Mouse (Mus musculus) T-helper 1 cell (primary cell): ENCODE measurements around the gene Snx29.

Experiments used
- in situ Hi-C: fragments of 300-600 bp; cut with MboI, MseI; formaldehyde crosslinking; loops from one replicate; pipeline ENCODE4 v1.15.1; 2025; ENCODE audit warnings: high pct_unique_total_duplicates

Gene Snx29

DNA sequence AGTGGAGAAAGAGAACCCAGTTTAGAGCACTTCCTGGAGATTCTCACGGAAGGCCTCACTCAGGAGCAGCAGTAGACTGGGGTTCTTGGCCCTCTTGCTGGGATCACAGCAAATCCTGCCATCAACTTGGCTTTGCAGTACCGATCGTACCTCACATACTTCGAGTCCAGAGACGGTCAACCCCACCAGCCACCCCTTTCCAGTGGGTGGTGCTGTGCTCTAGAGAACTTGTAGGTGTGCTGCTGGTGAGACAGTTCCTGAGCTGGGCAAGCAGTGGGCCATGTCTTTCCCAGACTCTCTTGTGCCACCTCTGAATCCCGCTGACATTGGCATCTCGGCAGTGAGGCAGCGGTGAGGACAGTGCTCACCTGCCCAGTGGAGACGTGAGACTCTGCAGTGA is 404.6 kb downstream of the Snx29 start:
- in situ Hi-C loops: no loop called here

DNA sequence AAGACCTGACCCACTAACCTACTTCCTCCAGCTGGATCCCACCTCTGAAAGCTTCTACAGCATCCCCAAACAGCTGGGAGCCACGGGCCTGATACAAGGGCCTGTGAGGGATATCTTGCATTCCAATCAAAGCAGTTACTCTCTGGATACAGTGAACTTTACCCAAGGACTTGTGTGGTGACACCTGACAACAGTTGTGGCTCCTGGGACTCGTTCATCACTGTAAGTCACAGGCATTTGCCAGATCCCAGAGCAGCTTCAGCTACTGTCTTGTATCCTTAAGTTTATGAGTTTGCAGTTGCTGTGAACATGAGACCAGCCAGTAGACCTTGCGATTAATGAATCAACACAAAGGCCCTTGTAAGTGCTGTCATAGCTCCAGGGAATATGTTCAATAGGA is 405.4 kb downstream of the Snx29 start:
- in situ Hi-C loops: no loop called here

DNA sequence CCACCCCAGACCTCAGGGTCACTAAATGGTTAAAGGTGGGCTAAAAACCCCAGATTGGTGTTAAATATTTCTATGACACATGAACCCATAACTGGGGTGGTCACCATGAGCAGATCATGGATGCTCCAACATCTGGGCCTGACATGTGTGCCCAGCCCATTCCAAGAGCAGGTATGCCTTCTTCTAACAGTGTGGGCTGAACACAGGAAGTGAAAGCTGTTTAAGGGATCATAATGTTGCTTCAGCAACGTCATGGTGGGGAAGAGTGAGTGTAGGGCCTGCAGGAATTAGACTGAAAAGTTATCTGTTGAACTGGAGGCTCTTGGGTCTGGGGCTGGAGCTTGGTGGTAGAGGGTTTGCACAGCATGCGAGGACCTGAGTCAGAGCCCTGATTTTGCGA is 405.9 kb downstream of the Snx29 start:
- in situ Hi-C loops: no loop called here

DNA sequence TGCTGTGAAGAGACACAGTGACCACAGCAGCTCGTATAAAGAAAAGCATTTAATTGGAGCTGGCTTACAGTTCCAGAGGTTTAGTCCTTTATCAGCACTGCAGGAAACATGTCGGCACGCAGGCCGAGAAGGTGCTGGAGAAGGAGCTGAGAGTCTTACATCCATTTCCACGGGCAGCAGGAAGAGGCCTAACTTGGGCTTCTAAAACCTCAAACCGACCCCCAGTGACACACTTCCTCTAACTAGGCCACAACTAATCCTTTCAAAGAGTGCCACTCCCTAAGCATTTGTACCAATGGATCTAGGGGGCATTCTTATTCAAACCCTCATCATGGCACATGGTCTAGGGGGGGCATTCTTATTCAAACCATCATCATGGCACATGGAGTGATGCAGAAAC is 406.4 kb downstream of the Snx29 start:
- in situ Hi-C loops: no loop called here

DNA sequence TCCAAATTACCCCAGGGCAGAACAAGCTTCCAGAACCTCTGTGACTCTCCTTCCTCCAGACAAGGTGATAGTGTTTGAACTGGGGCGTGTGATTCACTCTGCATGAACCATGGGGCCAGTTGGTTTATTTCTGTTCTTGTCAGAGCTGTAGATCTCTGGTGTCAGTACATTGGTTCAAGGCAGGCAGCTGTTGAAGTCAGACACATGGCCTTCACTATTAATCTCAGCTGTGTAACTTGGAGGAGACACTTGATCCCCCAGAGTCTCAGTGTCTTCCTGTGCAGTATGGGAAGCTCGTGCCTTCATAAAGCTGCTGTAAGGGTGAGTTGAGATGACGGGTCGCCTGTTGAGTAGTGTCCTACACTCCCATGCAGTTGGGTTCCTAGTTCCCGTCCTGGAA is 407.1 kb downstream of the Snx29 start:
- in situ Hi-C loops: no loop called here

DNA sequence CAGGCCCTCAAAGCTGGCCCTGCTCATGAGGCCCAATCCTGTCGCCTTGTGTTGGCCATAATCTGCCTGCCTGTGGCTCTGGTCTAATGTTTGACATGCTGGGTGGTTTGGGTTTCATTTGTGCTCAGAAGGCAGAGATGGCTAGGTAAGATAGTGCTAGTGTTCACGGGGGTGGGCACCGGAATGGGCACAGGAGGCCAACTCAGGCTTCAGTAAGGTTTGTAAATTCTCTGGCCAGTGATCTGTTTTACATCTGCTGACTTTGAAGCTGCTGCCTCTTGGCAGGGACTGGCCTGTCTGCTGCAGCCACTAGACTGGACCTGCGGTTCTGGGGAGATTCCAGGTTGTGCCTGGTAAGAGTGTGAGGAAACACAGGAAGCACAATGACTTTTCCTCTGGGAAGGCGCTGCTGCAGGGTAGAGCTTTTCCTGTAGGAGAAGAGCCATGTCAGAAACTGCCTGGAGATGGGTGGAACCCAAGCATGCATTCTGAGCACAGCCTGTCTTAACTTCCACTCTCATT is 408.4 kb downstream of the Snx29 start:
- in situ Hi-C loops: no loop called here

DNA sequence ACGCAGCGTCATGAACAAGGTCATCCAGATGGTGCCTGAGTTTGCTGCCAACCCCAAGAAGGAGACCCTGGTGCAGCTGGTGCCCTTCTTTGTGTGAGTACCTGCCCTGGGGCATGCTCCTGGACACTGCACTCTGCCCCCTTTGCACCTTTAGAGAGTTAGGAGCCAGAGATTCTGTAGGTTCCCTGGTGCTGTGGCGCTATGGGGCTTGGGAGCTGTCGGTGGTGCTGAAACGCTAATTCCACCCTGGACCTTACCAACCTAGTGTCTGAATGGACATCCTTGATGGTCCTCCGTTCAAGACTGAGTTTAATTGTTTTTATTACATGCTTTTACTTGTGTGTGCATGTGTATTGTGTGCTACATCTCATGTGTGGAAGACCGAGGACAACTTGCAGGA is 415.6 kb downstream of the Snx29 start:
- in situ Hi-C loops: no loop called here

DNA sequence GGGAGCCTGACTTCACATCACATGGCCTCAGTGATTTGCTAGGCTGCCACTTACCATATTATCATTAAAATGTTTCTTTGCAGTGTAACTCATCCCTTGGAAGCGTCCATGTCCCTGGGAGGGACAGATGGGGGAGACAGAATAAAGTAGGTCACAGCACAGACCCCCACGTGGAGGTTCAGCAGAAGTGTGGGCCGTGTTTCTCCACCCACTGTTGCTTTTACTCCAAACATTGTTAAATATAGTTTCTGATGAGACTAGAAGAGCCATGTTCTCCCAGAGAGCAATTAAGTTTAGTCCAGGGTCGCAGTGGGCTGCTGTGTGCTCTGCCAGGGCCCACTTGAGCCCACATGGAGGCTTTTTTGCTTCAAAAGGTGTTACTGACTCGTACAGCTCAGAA is 419.2 kb downstream of the Snx29 start:
- in situ Hi-C loops: no loop called here

DNA sequence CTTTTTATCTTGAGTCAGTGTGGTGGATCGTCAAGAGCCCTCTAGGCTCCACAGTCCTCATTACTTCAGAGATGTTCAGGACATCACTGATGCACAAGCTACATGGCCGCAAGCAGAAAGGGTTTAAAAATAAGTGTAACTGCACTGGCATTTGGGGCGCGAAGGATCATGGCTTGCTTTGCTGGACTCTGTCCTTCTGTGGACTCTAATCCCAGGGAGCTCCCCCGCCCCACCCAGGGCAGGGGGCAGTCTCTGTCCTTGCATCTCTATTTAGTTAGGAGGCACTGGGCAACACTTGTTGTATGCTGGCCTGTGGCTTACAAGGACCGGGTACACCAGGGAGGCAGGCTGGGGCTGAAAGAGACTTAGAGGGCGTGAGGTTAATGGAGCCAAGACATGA is 419.6 kb downstream of the Snx29 start:
- in situ Hi-C loops: no loop called here

DNA sequence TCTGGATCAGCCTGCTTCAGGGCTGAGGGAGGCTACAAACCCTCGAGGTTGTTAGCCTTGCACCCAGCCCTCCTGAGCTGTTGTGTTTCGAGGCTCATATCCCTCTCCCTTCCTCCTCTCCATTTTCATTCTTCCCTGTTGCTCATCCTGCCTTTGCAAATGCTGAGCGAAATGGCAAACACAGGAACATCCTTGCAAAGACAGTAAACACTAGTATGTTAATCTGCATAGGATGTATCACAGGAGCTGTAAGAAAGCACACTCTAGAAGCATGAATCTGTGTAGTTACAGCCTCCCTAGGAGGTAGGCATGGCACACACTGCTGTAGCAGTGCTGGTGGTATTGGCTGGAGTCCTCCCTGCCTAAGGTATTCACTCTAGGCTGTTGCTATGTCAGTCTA is 420.3 kb downstream of the Snx29 start:
- in situ Hi-C loops: no loop called here

DNA sequence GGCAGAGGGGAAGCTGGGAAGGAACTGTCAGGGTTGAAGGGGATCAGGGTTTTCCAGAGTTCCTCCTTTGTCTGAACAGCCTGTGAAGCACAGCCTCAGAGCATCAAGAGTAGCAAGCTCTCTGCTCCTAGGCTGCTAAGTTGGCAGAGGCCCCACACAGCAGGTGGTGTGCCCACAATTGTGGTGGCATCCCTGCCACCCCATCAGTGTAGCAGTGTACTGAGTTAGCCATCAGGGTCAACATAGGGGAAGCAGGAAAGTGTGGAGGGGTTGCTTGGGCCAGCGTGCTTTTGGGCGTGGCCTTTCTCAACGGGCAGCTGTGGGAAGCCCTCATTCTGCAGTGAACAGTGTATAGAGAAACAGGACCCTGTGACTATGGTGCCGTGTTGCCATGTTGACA is 421.0 kb downstream of the Snx29 start:
- in situ Hi-C loops: no loop called here

DNA sequence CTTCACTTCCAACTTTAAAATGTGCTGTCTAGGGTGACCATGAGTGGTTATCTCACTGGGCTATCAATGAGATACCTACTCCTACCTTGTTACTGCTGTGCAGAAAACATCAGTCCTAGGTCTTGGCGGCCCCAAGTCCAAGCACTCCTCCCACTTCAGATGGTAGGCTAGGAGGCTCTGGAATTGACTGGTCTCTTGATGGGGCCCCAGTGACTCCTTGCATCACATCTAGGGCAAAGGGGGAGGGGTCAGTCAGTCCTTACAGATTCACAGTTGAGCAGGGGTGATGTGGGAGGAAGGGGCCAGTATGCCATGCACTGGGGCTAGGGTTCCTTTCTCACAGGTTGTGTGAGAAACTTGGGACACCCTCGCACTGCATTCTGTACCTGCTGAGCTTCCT is 423.3 kb downstream of the Snx29 start:
- in situ Hi-C loops: no loop called here

DNA sequence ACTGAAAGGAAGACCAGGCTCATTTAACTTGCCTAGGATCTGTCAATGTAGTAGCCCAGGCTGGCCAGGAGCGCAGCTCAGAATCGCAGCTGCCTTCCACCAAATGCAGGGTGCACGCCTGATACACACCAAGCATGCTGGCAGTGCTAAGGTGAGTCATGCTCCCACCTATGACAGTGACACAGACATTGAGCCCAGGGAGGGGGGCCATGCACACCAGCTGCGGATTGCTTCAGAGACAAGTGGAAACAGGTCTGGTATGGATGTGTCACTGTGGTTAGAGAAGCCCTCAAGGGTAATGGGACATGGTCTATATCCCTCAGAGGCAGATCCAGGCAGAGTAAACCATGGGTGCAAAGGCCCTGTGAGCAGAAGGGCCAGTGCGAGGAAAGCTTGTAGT is 425.2 kb downstream of the Snx29 start:
- in situ Hi-C loops: no loop called here

DNA sequence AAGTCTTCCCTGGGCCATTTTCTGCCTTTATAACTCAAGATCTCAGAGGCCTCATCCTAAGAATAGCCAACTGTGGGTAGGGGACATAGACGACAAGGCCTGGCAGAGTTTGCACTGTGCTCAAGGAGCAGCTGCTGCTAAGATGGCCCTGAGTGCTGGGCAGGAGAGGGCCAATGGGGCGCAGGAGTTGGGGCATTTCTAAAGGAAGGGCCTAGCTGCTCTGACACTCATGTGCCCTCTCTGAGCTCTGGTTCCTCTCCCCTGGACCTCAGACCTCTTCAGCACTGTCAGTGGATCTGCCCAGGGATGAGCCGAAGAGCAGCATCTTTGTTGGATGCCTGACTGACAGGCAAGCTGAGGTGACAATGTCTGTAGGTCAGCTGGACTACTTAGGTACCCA is 426.4 kb downstream of the Snx29 start:
- in situ Hi-C loops: no loop called here

DNA sequence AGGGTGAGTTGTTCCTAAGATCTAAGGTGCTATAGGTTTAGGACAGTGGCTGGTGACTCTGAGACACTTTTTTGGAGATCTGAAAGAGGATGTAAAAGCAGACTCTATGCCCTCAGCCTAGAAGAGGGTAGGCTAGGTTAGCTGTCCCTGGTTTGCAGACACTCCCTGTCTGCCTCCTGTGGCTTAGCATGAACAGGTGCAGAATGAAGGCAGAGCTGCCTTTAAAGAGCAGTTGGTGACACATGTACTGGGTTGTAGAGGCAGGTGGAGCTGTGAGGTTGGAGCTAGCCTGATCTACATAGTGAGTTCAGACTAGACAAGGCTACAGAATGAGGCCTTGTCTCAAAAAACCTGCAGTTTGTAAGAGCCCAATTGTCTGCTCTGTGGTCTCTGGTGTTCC is 427.9 kb downstream of the Snx29 start:
- in situ Hi-C loops: no loop called here

DNA sequence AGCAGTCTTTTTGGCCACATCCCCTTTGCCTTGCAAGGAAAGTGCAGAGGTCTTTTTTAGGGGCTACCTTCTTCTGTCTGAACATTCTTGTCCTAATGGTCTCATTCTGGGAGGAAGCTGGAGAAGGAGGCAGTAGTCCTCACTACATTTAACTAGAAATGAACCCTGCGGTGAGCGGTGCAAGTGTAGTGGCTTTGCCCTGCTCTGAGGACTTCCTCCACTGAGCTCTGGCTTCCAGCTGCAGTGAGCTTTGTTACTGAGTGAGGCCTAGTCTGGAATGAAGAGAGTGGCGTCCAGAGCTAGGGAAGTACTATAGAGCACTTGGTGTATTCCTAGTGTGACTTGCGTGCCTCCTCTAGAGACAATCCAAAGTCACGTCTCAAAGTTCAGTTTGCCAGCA is 429.8 kb downstream of the Snx29 start:
- in situ Hi-C loops: no loop called here

DNA sequence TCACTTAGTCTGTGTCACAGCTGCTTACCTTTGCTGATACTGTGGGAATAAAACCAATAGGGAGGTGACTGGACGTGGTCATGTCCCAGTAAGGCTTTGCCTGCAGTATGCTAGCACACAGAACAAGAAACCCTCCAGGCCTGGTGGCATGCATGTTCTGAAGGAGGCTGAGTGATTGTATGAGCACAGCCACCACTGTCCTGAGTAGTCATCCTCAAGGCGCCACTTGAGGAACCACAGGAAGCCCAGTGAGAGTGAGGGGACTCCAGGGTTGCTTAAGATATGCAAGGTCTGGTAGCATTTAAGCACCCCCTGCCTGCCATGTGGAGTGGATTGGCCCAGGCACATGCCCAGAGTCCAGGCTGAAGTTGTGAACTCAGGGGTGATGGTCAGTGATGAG is 430.8 kb downstream of the Snx29 start:
- in situ Hi-C loops: no loop called here

DNA sequence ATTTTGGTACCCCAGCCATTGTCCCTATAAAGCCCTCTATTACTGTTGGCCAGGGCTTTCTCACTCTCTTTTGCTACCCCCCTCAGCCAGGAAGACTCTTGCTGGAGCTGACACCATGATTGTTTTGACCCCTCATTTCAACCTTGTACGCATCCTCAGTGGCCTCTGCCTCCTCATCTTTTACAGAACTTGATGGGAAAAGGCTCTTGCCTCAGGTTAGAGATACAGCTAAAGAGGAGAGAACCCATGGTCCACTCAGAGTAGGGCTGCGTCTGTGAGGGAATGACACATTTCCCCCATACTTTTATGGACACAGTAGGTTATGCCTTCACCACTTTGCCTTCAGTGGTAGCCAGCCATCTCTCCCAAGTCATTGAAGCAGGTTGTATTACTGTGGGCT is 431.4 kb downstream of the Snx29 start:
- in situ Hi-C loops: no loop called here

DNA sequence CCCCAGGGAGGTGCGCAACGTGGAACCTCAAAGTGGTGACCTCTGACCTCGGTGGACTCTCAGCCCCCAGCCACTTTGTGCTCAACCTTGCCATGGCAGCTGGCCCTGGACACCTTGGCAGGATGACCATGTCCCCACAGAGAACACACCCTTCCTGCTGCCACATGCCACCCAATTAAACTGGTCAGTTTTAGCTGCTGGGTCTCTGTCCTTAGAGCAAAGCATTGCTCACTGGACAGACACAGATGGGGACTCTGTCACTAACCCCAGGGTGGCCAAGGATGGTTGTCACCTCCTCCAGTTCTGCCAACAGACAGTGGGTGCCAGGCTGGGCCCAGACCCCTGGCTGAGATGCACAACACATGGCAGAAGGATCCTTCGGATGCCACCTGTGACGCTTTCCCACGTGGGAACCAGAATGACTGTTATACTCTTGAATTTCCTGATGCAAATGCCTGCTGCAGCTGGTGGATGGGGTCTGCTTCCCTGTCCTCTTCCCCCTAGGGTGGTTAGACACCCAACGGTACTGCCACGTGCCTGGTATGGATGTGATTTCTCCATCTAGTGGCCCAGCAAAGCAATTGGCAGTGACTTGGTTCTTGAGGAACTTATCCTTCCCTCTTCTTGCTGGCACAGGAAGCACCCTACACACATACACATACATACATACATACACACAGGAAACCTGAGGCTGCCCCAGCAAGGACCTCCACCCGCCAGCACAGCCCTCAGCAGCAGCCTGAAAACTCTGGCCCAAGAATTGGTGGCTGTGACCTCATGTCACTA is 432.8 kb downstream of the Snx29 start:
- in situ Hi-C loops: no loop called here

DNA sequence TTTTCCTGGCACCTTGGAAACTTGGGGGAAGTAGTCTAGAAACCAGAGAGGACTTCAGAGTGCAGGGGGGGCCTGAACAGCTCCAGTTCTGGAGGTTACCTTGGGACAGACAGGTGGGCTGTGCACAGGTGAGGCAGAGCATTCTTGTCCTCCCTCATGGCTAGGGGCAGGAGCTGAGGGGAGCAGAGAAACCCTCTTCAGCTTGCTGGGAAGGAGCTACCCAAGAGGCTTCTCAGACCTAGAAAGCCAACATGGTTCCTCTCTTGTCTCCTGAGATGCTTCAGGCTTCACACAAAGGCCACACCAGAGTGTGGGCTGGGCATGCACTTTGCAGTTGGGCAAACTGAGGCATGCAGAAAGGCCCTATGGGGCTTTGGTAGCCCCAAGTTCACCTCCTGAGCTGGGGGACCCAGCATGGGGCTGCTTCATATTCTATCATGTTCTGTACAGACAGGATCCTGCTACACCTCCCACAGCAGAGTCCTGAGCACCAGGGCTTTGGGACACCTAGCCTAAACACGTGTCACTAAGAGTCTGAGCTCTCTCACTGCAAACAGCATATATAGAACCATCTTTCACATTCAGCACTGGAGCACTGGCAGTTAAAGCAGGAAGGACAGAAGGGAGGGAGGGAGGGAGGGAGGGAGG is 434.0 kb downstream of the Snx29 start:
- in situ Hi-C loops: no loop called here

DNA sequence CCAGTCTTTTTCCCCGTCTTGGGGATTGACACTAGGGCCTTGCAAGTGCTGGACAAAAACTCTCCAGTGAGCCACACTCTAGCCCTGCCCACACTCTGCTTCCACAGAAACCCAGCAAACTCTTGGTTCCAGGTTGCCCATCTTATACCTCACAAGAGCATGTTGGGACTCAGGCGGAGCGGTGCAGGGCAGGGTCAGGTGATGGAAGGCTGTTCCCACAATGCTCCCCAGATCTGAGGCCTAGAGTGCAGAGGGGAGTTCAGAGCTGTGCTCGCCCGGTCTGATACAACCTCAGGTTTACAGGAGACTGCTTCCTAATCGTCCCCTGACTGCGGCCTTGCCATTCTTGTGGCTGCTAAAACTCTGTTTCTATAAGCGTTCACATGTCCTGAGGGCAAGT is 434.8 kb downstream of the Snx29 start:
- in situ Hi-C loops: no loop called here

DNA sequence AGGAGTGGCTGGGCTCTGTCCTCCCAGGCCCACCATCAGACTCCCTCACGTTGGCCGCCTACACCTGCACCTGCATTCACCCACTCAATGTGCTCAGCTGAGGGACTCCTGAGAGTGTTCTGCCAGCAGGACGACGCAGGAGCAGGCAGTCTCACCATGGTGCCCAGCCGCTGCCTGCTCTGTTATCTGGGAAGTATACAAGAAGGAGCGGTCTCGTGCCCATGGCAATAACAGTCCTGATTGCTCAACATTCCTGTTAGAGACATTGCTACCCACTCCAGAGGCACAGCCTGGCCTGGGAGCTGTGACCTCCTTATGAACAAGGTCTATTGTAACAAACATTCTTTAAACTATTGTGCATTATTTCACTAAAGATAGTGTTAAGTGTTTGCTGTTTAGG is 435.2 kb downstream of the Snx29 start:
- in situ Hi-C loops: no loop called here

DNA sequence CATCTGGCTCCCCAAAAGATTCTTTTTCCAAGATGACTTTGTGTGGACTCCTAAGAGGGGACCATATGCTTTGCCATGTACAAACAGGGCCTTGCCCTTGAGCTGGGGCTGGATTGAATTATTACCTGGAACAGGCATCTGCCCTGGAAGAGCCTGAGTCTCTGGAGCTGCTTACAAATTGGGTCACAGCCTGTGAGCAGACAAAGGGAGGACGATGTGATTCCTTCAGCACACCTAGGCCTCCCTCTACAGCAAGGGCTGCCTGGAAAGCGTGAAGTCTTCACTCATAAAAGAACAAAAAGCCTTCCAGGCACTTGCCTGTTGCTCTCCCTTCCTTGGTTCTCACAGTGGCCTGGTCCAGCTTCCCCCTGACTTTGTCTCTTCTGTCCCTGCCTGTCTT is 449.6 kb downstream of the Snx29 start:
- in situ Hi-C loops: no loop called here
